ENCODE assay signal across 16 mouse cellular contexts in genomic region chr9:101807249-101807648, GRCm38 (mm10). TPM values are rescaled to one million over a fixed set of nuclear protein-coding genes. Genes with fewer than 3 reads are reported as not detected.
DNase-seq lines count a peak whose midpoint lies in the region; ATAC-seq lines count a peak whose summit lies in the region.
"Had no signal": no experiment of that assay in that cellular context is flagged by ENCODE, and none has a peak within 500 bp of the region (broad histone marks: within the 10 kb centered on the region; RNA-seq: fewer than 3 reads in every experiment).

No protein-coding gene starts in this region.

- peak; percentile 83 for ATAC-seq in frontal cortex, adult (ENCODE audit: low TSS enrichment)
- ATAC-seq in midbrain, embryonic 14.5 days (ENCODE audit: low FRiP score, low TSS enrichment): no peak
- ATAC-seq in midbrain, embryonic 11.5 days (ENCODE audit: low FRiP score): no peak
- ATAC-seq in midbrain, embryonic 16.5 days: peak; percentile 78; the same call in 1 of the 2 replicates
- ATAC-seq: inflammation-experienced regulatory T-cells, adult 6 months had no signal

- no peaks in the 10 kb centered on the region for H3K36me3 ChIP-seq in midbrain, embryonic 14.5 days (ENCODE audit: control insufficient read depth, insufficient read depth, low read length)
- no peaks in the 10 kb centered on the region for H3K36me3 ChIP-seq in midbrain, embryonic 11.5 days (ENCODE audit: control insufficient read depth, insufficient read depth, low read length)
- no peaks in the 10 kb centered on the region for H3K36me3 ChIP-seq in midbrain, embryonic 16.5 days (ENCODE audit: control insufficient read depth, insufficient read depth, low read length)
- H3K36me3 ChIP-seq: heart, embryonic 15.5 days; liver, embryonic 15.5 days had no signal

- H3K27ac ChIP-seq in midbrain, embryonic 14.5 days (replicated peaks; ENCODE audit: low read depth, low read length): peak overlapping the region; percentile 34
- no peak overlapping the region for H3K27ac ChIP-seq in midbrain, embryonic 11.5 days (ENCODE audit: low read depth, low read length)
- H3K27ac ChIP-seq in midbrain, embryonic 16.5 days (ENCODE audit: low read length): peak overlapping the region; percentile 74
- H3K27ac ChIP-seq: heart, embryonic 15.5 days; kidney, postnatal 0 days; liver, embryonic 15.5 days had no signal

- H3K9me3 ChIP-seq in midbrain, embryonic 14.5 days (ENCODE audit: control insufficient read depth, low read length): no peaks in the 10 kb centered on the region
- H3K9me3 ChIP-seq in midbrain, embryonic 11.5 days (ENCODE audit: control insufficient read depth, low read length): no peaks in the 10 kb centered on the region
- no peaks in the 10 kb centered on the region; the same call in 1 of the 2 replicates for H3K9me3 ChIP-seq in midbrain, embryonic 16.5 days (replicated peaks; ENCODE audit: control insufficient read depth, low read length, poor library complexity, severe bottlenecking)
- H3K9me3 ChIP-seq: heart, embryonic 15.5 days; liver, embryonic 15.5 days had no signal

- no peak overlapping the region for H3K9ac ChIP-seq in midbrain, embryonic 14.5 days (replicated peaks; ENCODE audit: low read length)
- H3K9ac ChIP-seq in midbrain, embryonic 11.5 days (ENCODE audit: low read length): no peak overlapping the region
- H3K9ac ChIP-seq in midbrain, embryonic 16.5 days (ENCODE audit: low read depth, low read length): no peak overlapping the region
- H3K9ac ChIP-seq: heart, embryonic 15.5 days; liver, embryonic 15.5 days had no signal

- 9% methylated on average over 4 of the region's 4 CpGs for WGBS in midbrain, embryonic 14.5 days
- 34% methylated on average over 4 of the region's 4 CpGs for WGBS in midbrain, embryonic 11.5 days
- 12% methylated on average over 4 of the region's 4 CpGs for whole genome bisulfite sequencing in midbrain, embryonic 16.5 days

- no peak overlapping the region for H3K4me2 ChIP-seq in midbrain, embryonic 14.5 days (ENCODE audit: low read length)
- H3K4me2 ChIP-seq in midbrain, embryonic 11.5 days: no peak overlapping the region
- no peak overlapping the region for H3K4me2 ChIP-seq in midbrain, embryonic 16.5 days (ENCODE audit: low read length)
- H3K4me2 ChIP-seq: heart, embryonic 15.5 days; liver, embryonic 15.5 days had no signal

- peaks cover 9% of the 10 kb centered on the region; the same call in 1 of the 2 replicates for H3K4me1 ChIP-seq in midbrain, embryonic 14.5 days (ENCODE audit: control insufficient read depth, insufficient read depth, low read length)
- no peaks in the 10 kb centered on the region for H3K4me1 ChIP-seq in midbrain, embryonic 11.5 days (ENCODE audit: control insufficient read depth, insufficient read depth, low read length)
- peaks cover 17% of the 10 kb centered on the region for H3K4me1 ChIP-seq in midbrain, embryonic 16.5 days (ENCODE audit: control insufficient read depth, insufficient read depth, low read length)
- H3K4me1 ChIP-seq: heart, embryonic 15.5 days; liver, embryonic 15.5 days had no signal

- H3K4me3 ChIP-seq in midbrain, embryonic 14.5 days (replicated peaks; ENCODE audit: low read depth, low read length): no peak overlapping the region
- H3K4me3 ChIP-seq in midbrain, embryonic 11.5 days (ENCODE audit: low read depth, low read length): no peak overlapping the region
- no peak overlapping the region for H3K4me3 ChIP-seq in midbrain, embryonic 16.5 days (ENCODE audit: low read depth, low read length)
- H3K4me3 ChIP-seq: heart, embryonic 15.5 days; liver, embryonic 15.5 days had no signal

- H3K27me3 ChIP-seq in midbrain, embryonic 14.5 days (ENCODE audit: control insufficient read depth, insufficient read depth, low read length): no peaks in the 10 kb centered on the region
- no peaks in the 10 kb centered on the region for H3K27me3 ChIP-seq in midbrain, embryonic 11.5 days (ENCODE audit: control insufficient read depth, insufficient read depth, low read length)
- no peaks in the 10 kb centered on the region for H3K27me3 ChIP-seq in midbrain, embryonic 16.5 days (ENCODE audit: control insufficient read depth, insufficient read depth, low read depth, low read length)
- H3K27me3 ChIP-seq: heart, embryonic 15.5 days; liver, embryonic 15.5 days had no signal

- DNase-seq in frontal cortex, postnatal 25 days (ENCODE audit: low spot score in 2 of 2): no peak
- peak; percentile 79 for DNase-seq in midbrain, embryonic 14.5 days
- no peak for DNase-seq in midbrain, embryonic 11.5 days (ENCODE audit: low spot score, missing footprints)
- DNase-seq in frontal cortex, postnatal 10 days (ENCODE audit: low spot score in 2 of 2): peak; percentile 12 to 22
- DNase-seq in kidney, adult 11 months: no peak
- no peak for DNase-seq in c-Kit-positive CD71-positive TER-119-positive erythroid progenitor cells, embryonic 14.5 days (ENCODE audit: low spot score)
- DNase-seq: cerebellum, postnatal 14 days; gastrocnemius, postnatal 14 days had no signal

RNA-seq across cellular contexts. Expression of gene 9630041A04Rik, which starts 54.4 kb away (rescaled TPM):
- 0.42 and 0.69 TPM in 2 replicates for polyA plus RNA-seq in midbrain, embryonic 14.5 days (2014; fragmentation: Nextera tagmentation; extraction: Ambion mirVana)
- 0.18 TPM in 1 of 2 replicates, not detected in the other for polyA plus RNA-seq in midbrain, embryonic 11.5 days (2014; fragmentation: Nextera tagmentation; extraction: Ambion mirVana)
- 0.64 and 0.85 TPM in 2 replicates for polyA plus RNA-seq in midbrain, embryonic 16.5 days (2015; fragmentation: Nextera tagmentation; extraction: Ambion mirVana)
- polyA plus RNA-seq: heart, embryonic 15.5 days; inflammation-experienced regulatory T-cells, adult 6 months; kidney, postnatal 0 days; limb, embryonic 11.5 days; liver, embryonic 15.5 days; testis, adult 2 months had no signal

Comparison
In these comparisons a context has a peak if more than half of its experiments do, and no peak if none do; other contexts are left out.
1. ATAC-seq: peak in frontal cortex, adult (single experiment) and midbrain, embryonic 16.5 days (single experiment); none in midbrain, embryonic 14.5 days (single experiment) and midbrain, embryonic 11.5 days (single experiment).
2. DNase-seq: peak in midbrain, embryonic 14.5 days (single experiment) and frontal cortex, postnatal 10 days (2 of 2); none in frontal cortex, postnatal 25 days (0 of 2), midbrain, embryonic 11.5 days (single experiment), kidney, adult 11 months (single experiment) and c-Kit-positive CD71-positive TER-119-positive erythroid progenitor cells, embryonic 14.5 days (single experiment).